Mouse (Mus musculus) embryonic facial prominence, embryonic 14.5 days (tissue): ENCODE data around the gene 4933414I15Rik. TPM values are rescaled to one million over a fixed set of nuclear protein-coding genes. Genes with fewer than 3 reads are reported as not detected.
A peak's percentile ranks its signal among the peaks of the same experiment; 100 is the strongest.

Source experiments
- ATAC-seq: fragments of 200-750 bp; cut with Nextera tagmentation; 2 replicates; pipeline ENCODE4 v1.8.0; 2017; ENCODE audit warnings: low read depth, moderate number of reproducible peaks, moderate TSS enrichment
- DNase-seq: peaks from one replicate; pipeline ENCODE4 v3.0.0-alpha.2; 2015; ENCODE audit warnings: low spot score
- H3K27ac ChIP-seq: fragments of 300-500 bp; sonication (generic); replicated peaks from 2 replicates; pipeline ENCODE4 v1.5.1; 2014; ENCODE audit warnings: low read depth, mild to moderate bottlenecking, low read length, moderate library complexity
- H3K27me3 ChIP-seq: fragments of 300-500 bp; sonication (generic); replicated peaks from 2 replicates; pipeline ENCODE4 v1.6.1; 2014; ENCODE audit warnings: low read length; ENCODE audit not compliant: control insufficient read depth, insufficient read depth
- H3K36me3 ChIP-seq: fragments of 300-500 bp; sonication (generic); 2 replicates; pipeline ENCODE4 v1.6.1; 2014; ENCODE audit warnings: low read length, mixed read lengths; ENCODE audit not compliant: control insufficient read depth, insufficient read depth
- H3K4me1 ChIP-seq: fragments of 300-500 bp; sonication (generic); 2 replicates; pipeline ENCODE4 v1.6.1; 2014; ENCODE audit warnings: antibody characterized with exemption, low read length; ENCODE audit not compliant: control insufficient read depth, insufficient read depth
- H3K4me2 ChIP-seq: fragments of 300-500 bp; sonication (generic); 2 replicates; pipeline ENCODE4 v1.6.1; 2014; ENCODE audit warnings: low read depth, mild to moderate bottlenecking, low read length, moderate library complexity, mixed read lengths
- H3K4me3 ChIP-seq: fragments of 300-500 bp; sonication (generic); 2 replicates; pipeline ENCODE4 v1.5.1; 2014; ENCODE audit warnings: low read depth, mild to moderate bottlenecking, low read length
- H3K9ac ChIP-seq: fragments of 300-500 bp; sonication (generic); 2 replicates; pipeline ENCODE4 v1.6.1; 2014; ENCODE audit warnings: low read depth, mild to moderate bottlenecking, low read length, moderate library complexity, mixed read lengths
- H3K9me3 ChIP-seq: fragments of 300-500 bp; sonication (generic); 2 replicates; pipeline ENCODE4 v1.6.1; 2016; ENCODE audit warnings: low read length; ENCODE audit not compliant: control insufficient read depth
- WGBS: fragments of 180-500 bp; shearing (Covaris S2); extraction: QIAGEN DNeasy Blood & Tissue Kit; methylation state at CpG from one replicate; pipeline ENCODE4 v1.1.7; 2014; 5-methylcytosine and 5-hydroxymethylcytosine counted together
- polyA plus RNA-seq: library from polyadenylated mRNA; unstranded; fragments of >200 nt; fragmentation: Nextera tagmentation; extraction: Ambion mirVana; gene quantifications from 2 replicates; pipeline ENCODE4 v1.2.1, GENCODE M21; 2014

4933414I15Rik gene
- polyA plus RNA-seq, 1 experiment from 2014 or later, result not detected

DNA sequence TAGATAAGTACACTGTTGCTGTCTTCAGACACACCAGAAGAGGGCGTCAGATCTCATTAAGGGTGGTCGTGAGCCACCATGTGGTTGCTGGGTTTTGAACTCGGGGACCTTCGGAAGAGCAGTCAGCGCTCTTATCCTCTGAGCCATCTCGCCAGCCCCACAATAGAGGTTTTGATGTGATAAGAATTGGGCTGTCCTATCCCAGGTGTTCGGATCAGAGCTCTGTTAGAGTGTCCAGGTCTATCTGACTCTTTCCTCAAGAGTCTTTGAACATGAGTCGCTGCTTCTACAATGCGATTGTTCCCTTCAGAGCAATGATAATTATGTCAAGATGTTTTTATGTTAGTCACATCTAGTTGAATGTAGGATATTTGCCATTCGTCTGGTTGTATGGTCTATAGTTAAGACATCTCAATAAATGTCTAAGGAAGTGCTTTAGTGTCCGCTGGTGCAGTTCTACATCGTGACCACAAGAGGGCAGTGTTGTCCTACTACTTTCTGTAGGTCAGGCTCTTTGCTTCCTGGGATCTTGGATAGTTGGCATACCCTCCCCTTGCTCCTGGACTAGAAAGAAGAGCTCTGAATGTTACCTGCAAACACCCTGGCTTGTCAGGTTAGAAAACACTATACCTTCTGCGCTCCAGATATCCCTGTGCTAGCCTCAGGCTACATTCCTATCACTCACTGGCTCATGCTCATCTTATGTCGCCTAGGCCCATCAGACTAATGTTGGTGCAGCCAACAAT lies 3.8 kb downstream of the 4933414I15Rik start:
- Histone ChIP-seq H3K4me3 (no peak overlapping the region), H3K4me2 (no peak overlapping the region), H3K27ac (no peak overlapping the region), H3K9me3 (no peaks in the 10 kb centered on the region), H3K27me3 (no peaks in the 10 kb centered on the region), H3K4me1 (no peaks in the 10 kb centered on the region), H3K36me3 (no peaks in the 10 kb centered on the region), H3K9ac (no peak overlapping the region)
- DNase-seq (peak; percentile 81), ATAC-seq (no peak; the same call in 1 of the 2 replicates)
- WGBS, result 38% methylated on average over 14 of the region's 14 CpGs

DNA sequence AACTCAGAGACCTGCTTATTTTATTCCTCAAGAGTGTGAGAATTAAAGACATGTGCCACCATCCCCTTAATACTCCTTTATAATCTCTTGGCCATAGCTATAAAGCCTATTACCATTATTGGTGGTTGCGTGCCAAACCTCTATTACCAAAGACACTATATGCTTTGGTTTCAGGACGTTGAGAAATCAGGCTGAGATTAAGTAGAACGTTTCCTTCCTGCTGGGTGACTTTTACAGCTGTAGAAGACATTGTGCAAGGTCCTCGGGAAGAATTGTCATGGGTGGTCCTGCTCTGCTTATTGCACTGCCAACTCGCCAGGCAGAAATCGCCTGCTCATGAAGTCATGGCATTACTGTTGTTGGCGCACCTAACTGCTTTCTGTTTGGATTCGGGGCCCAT lies 5.1 kb downstream of the 4933414I15Rik start:
- DNase-seq (no peak), ATAC-seq (no peak)
- H3K9ac ChIP-seq, result no peak overlapping the region
- no peaks in the 10 kb centered on the region for H3K36me3 ChIP-seq
- H3K4me1 ChIP-seq, result no peaks in the 10 kb centered on the region
- no peak overlapping the region for H3K4me3 ChIP-seq
- no peaks in the 10 kb centered on the region for H3K27me3 ChIP-seq
- 76% methylated on average over 8 of the region's 8 CpGs for WGBS
- H3K27ac ChIP-seq, result no peak overlapping the region
- no peaks in the 10 kb centered on the region for H3K9me3 ChIP-seq
- H3K4me2 ChIP-seq, result no peak overlapping the region

DNA sequence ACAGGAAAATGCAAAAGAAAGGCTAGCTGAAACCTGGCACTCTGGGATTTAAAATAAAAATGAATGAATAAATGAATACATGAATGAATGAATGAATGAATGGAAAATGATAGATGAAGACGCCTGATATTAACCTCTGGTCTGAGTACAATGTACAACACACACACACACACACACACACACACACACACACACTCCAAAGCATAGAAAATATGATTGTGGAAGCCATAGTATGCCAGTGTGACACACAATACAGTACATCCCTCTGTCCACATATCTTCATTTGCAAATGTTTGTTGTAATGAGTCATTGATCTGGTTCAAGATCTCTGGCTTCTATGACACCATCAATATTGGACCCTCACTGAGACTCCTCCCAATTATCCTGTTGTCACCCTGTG lies 11.5 kb downstream of the 4933414I15Rik start:
- no peaks in the 10 kb centered on the region for H3K36me3 ChIP-seq
- H3K27me3 ChIP-seq, result no peaks in the 10 kb centered on the region
- H3K4me2 ChIP-seq, result peak overlapping the region; percentile 85
- 76% methylated on average over 1 of the region's 1 CpGs for WGBS
- no peaks in the 10 kb centered on the region; the same call in 1 of the 2 replicates for H3K4me1 ChIP-seq
- no peak overlapping the region for H3K9ac ChIP-seq
- H3K4me3 ChIP-seq, result peak overlapping the region; percentile 61
- H3K9me3 ChIP-seq, result no peaks in the 10 kb centered on the region
- no peak for DNase-seq
- ATAC-seq, result no peak
- H3K27ac ChIP-seq, result no peak overlapping the region; the same call in 1 of the 2 replicates

DNA sequence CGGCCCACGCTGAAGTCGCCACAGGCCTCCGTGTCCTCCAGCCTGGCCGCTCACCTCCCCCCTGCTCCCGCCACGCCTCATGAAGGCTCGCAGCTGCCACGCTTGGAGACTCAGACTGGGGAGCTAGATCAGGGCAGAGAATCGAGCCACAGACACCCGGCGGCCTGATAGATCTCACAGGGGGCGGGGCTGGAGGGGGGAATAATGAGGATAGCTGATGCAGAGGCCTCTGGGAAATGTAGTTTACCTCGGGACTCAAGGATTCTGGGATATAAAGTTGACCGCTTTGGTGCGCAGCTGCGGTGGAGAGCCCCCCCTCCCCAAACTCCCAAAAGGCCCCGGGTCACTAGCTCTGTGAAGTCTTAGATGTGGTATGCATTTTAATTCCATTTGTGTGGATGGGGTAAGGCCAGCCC lies 12.1 kb downstream of the 4933414I15Rik start, which contains the start of gene Zfp354b:
Gene Zfp354b, minus strand, starts transcription at position 183 of the 416 bp plus-strand sequence.
- H3K27me3 ChIP-seq, result no peaks in the 10 kb centered on the region
- H3K4me1 ChIP-seq, result no peaks in the 10 kb centered on the region; the same call in 1 of the 2 replicates
- ATAC-seq, result peak; percentile 95
- H3K9ac ChIP-seq, result peak within 1 kb of the TSS; percentile 72
- H3K4me3 ChIP-seq, result peak within 1 kb of the TSS; percentile 61
- under 1% methylated on average over 17 of the region's 18 CpGs for WGBS
- peak; percentile 96 for DNase-seq
- H3K27ac ChIP-seq, result no peak within 1 kb of the TSS; the same call in 1 of the 2 replicates
- H3K4me2 ChIP-seq, result peak within 1 kb of the TSS; percentile 85
- no peaks in the 10 kb centered on the region for H3K9me3 ChIP-seq
- no peaks in the 10 kb centered on the region for H3K36me3 ChIP-seq

DNA sequence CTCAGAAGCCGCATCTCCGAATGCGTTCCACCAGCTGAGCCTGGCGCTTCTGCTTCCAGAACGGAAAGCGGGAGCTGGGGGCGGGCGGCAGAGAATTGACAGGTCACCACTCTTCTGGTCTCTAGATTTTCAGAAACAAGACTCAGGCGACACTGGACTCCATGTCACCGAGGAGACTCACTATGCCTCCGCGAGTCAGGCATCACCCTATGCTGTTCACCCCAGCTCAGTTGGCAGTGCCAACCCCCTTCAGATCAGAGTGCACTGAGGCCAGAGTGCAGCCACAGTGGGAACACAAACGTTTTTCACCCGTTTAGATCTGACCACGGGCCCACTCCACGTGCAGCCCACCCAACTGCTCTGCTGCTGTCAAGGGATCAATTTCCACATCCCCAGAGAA lies 12.5 kb downstream of the 4933414I15Rik start:
- Histone ChIP-seq H3K9ac (peak overlapping the region; percentile 72), H3K4me3 (peak overlapping the region; percentile 61), H3K4me1 (no peaks in the 10 kb centered on the region; the same call in 1 of the 2 replicates), H3K27ac (no peak overlapping the region), H3K27me3 (no peaks in the 10 kb centered on the region), H3K36me3 (no peaks in the 10 kb centered on the region), H3K4me2 (peak overlapping the region; percentile 85), H3K9me3 (no peaks in the 10 kb centered on the region)
- ATAC-seq (peak; percentile 27), DNase-seq (no peak)
- under 1% methylated on average over 16 of the region's 16 CpGs for WGBS

DNA sequence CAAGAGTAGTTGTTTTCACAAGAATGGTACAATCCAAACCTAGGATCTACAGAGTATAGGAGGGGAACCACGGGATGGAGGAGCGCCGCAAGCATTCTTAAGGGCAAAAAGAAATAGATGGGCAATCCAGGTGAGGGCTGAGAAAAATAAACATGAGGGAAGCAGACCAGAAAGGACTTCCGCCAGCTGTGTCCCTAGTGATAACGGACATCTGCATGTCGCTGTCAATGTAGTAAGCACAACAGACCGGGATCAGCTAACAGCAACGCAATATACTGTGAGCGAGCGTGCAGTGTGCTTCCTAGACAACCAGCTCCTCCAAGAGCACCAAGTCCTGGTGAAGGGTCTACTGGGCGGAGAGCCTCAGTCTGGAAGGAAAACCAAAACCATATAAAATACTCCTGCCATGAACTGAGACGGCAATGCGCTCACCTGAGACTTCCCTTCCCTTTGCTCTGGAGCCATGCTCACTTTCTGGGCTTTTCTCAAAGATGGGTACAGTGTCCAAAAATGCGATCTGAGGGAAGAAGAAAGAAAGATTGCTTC lies 13.0 kb downstream of the 4933414I15Rik start:
- ATAC-seq (no peak), DNase-seq (peak; percentile 4)
- Histone ChIP-seq H3K4me2 (peak overlapping the region; percentile 85), H3K4me1 (no peaks in the 10 kb centered on the region; the same call in 1 of the 2 replicates), H3K9me3 (no peaks in the 10 kb centered on the region), H3K4me3 (peak overlapping the region; percentile 61), H3K27ac (no peak overlapping the region), H3K27me3 (no peaks in the 10 kb centered on the region), H3K36me3 (no peaks in the 10 kb centered on the region), H3K9ac (peak overlapping the region; percentile 72)
- WGBS, result 27% methylated on average over 14 of the region's 14 CpGs

DNA sequence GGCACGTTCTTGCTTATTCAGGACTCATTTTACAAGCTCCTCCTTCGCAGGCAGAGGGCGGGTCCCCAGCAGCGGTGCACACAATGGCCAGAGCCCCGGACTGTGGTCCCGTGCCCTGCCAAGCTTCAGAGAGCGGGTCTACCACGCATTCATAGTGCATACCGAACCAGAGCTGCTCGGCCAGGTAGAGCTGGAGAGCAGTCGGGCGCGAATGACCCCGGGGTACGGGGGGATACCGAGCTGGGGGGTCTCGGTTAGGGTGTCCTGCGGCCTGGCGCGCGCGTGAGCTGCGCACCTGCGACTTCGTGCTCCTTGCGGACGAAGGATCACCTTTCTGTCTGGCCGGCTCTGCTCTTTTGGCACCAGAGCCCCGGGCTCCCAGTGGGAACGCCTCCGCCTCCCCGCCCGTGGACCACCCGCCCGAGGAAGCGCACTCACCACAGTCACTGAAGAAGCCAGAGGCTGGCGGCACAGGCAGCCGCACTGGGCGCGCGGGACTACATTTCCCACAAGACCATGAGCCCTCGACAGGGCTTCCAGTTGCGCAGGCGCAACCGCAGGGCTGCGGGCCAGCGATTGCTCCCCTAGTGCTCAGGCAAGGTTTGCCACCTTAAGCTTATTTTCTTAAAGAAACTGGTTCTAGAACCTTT lies 27.8 kb downstream of the 4933414I15Rik start, which contains the start of gene Zfp2:
Gene Zfp2, minus strand, starts transcription at position 495 of the 650 bp plus-strand sequence.
- H3K4me3 ChIP-seq, result peak within 1 kb of the TSS; percentile 90
- H3K4me1 ChIP-seq, result no peaks in the 10 kb centered on the region
- H3K9me3 ChIP-seq, result peaks cover 20% of the 10 kb centered on the region
- peaks cover 29% of the 10 kb centered on the region for H3K36me3 ChIP-seq
- WGBS, result under 1% methylated on average over 37 of the region's 47 CpGs
- DNase-seq, result peak; percentile 97
- H3K27me3 ChIP-seq, result no peaks in the 10 kb centered on the region
- H3K4me2 ChIP-seq, result peak within 1 kb of the TSS; percentile 56
- peak within 1 kb of the TSS; percentile 92 for H3K9ac ChIP-seq
- ATAC-seq, result peak; percentile 97
- peak within 1 kb of the TSS; percentile 75; the same call in 1 of the 2 replicates for H3K27ac ChIP-seq

DNA sequence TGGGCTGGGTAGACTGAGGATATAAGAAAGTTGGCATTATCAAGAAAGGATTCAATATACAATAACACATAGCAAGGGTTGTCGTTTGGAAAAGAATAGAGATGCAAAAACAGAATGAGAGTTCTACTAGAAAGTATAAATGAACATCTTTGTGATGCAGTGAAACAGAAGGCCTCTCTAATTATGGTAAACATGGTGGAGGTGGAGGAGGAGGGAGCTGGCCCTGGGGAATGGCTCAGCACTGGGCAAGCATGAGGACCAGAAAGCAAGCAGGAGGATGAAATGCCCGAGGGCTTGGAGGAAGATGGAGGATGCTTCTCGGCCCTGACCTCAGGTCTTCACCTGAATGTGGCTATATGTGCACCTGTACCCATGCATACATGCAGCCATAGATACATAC lies 29.1 kb downstream of the 4933414I15Rik start:
- H3K36me3 ChIP-seq, result peaks cover 42% of the 10 kb centered on the region
- no peaks in the 10 kb centered on the region for H3K27me3 ChIP-seq
- no peak overlapping the region for H3K27ac ChIP-seq
- H3K4me2 ChIP-seq, result no peak overlapping the region
- H3K4me3 ChIP-seq, result no peak overlapping the region
- WGBS, result 95% methylated on average over 3 of the region's 3 CpGs
- no peak for DNase-seq
- H3K9ac ChIP-seq, result no peak overlapping the region
- H3K9me3 ChIP-seq, result peaks cover 23% of the 10 kb centered on the region
- no peak for ATAC-seq
- H3K4me1 ChIP-seq, result no peaks in the 10 kb centered on the region
